Mouse (Mus musculus) ovary, postnatal 10 days (tissue): ENCODE measurements around the gene Rtn4rl1.

Experiments used
- DNase-seq: peaks from one replicate; pipeline ENCODE4 v3.0.0; 2022; ENCODE audit warnings: low spot score

Rtn4rl1 gene

DNA sequence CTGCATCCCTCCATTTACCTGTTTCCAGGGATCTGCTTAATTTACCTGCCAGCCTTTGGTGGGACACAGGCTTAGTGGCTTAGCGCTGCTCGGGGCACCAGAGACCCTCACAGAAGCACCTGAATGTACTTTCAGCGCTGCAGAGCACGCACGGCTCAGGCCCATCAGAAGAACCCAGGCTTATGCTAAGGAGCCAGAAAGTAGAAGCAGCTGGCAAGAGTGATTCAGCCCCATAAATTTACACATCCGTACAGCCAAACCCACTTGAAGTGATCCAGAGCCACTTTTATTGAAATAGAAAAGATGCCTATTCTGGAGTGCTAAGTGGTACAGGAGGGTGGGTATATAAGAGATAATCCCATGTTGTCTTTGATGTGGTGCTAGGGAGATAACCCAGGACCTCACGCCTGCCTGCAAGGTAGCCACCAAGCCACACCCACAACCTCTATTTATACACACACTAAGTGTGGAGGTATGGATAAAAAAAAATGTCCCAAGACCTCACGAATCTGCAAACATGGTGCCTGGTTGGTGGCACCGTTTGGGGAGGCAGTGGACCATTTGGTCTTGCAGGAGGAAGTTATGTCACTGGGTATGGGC lies 102.9 kb downstream of the Rtn4rl1 start:
- no peak for DNase-seq

DNA sequence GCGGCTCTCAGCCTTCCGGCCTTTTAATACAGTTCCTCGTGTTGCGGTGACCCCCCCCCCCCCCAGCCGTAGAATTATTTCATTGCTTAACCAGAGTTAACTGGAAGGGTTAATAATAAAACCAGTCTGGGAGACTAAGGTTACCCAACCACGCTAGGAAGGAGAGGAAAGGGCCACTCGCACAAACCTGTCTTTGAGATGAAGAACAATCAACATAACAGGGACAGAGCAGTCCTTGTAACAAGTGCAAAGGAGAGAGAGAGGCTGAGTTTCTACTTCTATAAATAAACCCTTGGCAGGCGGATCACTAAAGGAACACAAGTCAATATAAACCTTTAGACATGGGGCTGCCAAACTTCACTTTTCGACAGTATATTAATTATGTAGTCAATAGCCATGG lies 104.0 kb downstream of the Rtn4rl1 start:
- no peak for DNase-seq

DNA sequence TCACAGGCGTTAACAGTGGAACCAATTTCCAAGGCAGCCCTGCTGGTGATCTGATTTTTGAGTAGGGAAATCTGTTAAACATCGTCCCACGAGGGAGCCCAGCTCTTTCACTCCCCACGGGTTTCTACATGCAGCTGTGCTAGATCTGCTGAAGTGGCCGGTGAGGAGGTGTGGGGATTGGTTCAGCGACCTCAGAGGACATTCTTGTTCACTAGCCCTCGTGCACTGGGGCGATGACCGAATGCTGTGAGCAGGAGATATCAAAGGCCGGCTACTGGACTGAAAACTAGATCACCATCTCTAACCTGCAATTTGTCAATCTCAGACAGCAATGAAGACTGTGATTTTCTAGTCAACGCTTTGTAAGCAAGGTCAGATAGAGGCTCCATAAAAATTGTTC lies 104.9 kb downstream of the Rtn4rl1 start:
- no peak for DNase-seq

DNA sequence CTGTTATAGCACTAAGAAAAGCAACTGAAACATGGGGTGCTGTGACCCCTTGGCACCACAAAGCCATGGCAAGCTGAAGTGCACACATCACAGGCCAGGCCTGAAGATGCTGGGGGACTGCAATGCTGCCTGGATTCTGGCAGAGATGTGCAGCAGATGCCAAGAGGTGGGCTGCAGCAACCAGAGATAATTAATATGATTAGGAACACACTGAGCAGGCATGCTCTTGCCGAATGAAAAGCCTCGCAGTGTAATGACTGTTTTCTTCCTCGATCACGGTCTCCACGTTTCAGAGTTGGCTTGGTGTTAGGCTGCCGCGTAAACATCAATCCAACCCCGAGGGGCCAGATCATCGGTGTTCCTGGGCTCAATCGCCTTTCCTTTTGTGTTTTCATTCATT lies 106.2 kb downstream of the Rtn4rl1 start:
- no peak for DNase-seq

DNA sequence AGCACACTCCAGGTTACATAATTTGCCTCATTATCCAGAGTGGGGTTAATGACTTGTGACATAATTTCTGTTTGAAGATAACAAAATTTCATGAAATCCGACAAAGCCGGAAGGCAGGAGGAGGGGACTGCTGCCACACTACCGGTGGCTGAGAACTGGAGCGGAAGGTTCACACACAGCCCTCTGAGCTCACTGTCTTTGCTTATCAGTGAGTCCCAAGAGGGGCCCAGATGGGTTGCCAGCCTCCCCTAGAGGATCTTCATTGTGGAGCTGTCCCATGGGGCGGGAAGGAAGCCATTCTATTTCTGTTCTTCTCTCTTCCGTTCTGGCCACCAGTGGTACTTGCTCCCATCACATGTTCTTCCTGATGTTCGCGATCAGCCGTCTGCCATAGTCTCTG lies 107.4 kb downstream of the Rtn4rl1 start:
- no peak for DNase-seq

DNA sequence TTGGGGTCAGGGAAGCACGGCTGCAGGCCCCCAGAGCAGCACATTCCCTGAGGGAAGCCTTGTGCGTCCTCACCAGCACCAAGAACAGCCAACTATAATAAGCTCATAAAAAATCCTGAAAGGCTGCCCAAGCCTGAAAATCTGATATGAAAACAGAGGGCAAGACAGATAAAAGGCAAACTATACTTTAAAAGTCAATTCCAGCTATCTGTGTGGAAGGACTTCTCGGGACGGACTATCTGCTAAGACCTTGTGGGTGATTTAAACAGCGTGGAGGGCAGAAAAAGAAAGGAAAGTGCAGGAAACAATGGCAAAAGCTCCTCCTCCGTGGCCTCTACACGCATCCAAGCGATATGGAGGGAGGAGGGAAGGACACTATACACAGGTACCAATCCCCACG lies 111.2 kb downstream of the Rtn4rl1 start:
- no peak for DNase-seq

DNA sequence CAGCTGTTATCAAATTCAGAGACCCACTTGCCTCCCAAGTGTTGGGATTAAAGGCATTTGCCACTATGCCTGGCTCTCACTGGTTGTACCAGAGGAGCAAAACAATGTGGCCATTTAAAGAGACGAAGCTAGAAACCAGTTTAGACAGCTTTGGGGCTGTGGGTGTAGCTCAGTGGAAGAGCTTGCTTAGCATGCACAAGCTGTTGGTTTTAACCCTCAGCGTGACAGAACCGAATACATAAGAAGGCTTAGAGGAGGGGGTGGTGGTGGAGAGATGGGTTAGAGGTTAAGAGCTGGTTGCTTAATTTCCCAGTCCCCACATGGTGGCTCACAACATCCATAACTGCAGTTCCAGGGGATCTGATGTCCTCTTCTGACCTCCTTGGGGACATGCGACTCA lies 115.1 kb downstream of the Rtn4rl1 start:
- DNase-seq = no peak

DNA sequence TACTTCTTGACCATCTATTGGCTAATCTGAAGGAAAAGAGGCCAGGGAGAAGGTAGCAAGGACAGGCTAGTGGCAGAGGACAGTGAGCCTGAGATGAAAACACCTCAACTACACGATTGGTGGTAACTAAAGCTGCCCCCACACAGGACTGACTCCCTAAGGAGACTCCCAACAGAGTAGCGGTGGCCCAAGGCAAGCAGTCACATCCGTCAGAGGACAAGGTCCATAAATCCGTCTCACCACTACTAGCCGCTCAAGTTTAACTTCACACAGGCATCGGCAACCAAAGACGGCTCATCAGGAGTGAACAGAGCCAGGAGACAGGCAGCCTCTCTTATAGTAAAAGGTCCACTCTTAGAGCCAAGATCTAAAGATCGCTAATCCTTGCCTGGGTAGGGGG lies 117.2 kb downstream of the Rtn4rl1 start:
- no peak for DNase-seq

DNA sequence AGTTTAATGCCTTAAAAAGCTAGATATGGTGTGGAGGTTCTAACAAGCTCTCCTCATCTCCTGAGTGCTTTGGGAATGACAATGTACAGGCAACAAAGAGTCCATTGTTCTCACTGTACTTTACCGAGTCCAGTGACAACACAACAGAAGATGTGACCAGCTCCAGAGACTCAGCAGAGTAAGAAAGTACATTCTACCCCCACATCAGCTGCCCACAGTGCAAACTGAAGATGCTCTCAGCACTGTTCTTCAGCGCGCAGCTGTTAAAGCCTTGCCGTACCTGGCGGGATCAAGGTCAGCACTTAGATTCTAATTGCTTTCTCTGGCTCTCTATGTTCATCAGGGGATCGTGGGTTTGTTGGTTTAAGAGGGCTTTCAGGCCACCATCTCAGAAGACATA lies 118.2 kb downstream of the Rtn4rl1 start:
- DNase-seq = no peak

DNA sequence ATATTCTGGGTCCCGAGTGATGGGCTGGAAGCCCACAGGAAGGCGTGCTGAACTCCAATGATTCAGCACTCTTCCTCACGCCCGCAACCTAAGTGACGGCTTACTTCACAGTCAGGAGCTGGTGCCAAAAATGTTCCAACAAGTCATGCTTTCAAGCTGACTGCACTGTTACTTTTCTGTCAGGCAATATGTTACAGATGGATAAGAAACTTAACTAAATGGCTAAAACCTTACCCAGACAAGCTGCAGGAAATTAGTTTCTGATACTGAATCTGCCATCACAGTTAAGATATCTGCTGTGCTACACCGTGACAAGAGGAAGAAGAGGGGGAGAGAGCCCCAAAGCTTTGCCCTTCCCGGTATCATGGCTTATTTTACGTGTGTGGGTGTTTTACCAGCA lies 120.3 kb downstream of the Rtn4rl1 start:
- DNase-seq = no peak
